Mouse (Mus musculus) adrenal gland, adult (tissue): Measurements from ENCODE around the gene H2afj.

ENCODE experiments used
- DNase-seq, 2 experiments: peaks; one replicate each; pipeline ENCODE4 v3.0.0; 2022 to 2023; ENCODE audit warnings: low spot score in 1 of 2; ENCODE audit not compliant: inconsistent age in 2 of 2

The H2afj gene

DNA sequence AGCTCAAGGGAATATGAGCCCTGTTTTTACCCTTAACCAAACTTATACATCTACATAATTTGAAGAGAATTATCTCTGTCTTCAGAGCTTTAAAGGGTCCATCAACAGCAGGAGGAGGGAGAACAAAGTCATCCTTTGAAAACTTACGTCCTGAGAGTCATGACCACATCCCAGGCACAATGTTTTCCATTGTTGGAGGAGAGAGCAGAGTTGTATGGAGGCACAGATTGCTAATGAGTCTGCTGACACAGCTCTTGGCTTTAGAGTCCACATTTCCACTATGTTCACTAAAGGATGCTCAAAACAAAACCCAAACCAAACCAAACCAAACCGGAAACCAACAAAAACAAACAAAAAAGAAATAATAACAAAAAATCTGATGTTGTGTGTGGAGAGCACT, 36.9 kb downstream of the H2afj start:
- DNase-seq = no peak

GRCm38 (mm10) chr6:136845706-136846480, 37.8 kb downstream of the H2afj start:
- DNase-seq = no peak

DNA sequence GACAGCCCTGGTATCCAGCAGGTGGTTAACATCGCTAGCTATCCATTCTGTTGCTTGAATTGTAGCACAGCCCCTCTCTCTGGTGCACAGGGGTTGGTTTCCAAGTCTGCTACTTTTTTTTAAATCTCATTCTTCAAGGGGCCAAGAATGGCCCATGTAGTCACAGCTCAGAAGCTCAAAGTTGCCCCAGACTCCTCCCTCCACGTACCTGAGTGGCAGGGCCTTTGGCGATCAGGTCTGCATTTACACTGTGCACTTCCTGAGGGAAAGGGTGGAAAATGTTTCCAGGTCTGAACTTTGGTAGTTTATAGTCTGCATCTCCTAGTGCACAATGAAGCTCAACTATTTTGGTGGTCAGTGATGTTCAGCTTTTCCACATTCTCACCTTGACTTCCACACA, 39.2 kb downstream of the H2afj start:
- no peak for DNase-seq

DNA sequence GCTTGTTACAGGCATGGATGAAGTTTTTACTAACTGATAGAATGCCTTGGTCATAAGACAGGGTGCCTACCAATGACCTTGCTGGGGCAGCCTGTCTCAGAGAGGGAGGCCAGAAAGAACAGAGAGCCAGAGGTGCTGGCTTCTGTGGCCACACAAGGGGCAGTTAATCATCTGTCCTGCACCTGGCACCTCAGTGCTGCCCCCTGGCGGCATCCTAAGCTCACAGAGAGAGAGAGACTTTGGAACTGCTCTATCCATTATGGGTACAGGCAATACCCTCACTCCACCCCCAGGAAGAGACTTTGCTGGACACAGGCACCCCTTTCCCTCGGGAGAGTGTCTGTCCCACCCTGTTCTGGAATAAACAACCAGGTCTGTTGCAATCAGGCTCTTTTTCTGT, 39.7 kb downstream of the H2afj start:
- DNase-seq = peak; percentile 50 to 81

- DNase-seq = no peak
Measured at GRCm38 (mm10) chr6:136848399-136848798, 40.4 kb downstream of the H2afj start.

- DNase-seq = no peak
Measured at GRCm38 (mm10) chr6:136848971-136849370, 40.9 kb downstream of the H2afj start.

GRCm38 (mm10) chr6:136850267-136850666, 42.2 kb downstream of the H2afj start:
- no peak for DNase-seq

DNA sequence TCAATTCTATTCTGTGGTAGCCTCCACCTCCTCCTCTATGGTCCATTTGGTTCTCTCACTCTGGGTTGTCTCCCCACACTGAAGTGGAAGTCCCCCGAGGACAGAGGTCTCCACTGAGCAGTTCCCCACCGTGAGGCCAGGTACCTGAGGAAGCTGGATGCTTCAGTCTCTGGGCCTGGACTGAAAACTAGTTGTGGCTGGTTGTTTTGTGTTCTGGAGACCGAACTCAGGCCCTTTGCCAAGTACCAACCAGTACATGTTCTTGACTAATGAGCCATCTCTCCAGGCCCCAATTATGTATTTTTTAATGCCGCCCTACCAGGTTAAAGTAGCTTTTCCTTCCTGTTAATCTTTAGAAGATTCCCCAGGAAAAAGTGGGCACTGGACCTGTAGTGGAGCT, 44.3 kb downstream of the H2afj start:
- DNase-seq = no peak

DNA sequence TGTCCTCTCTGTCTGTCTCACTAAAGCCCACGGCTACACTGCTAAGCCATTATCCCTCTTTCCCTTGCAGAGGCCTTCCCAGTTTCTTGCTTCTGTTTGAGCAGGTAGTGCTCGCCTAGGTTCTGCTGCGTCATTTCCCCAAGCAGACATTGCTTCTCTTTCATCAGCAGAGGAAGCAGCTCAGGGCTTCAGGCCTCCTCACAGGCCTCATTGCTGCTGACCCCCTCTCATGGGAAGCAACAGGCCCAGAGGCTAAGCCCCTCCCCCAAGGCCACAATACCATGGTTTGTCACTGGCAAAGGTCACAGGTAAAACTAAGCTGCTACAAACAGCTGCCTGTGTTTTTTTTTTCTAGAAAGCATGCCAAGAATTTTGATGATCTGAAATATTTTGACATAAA, 44.7 kb downstream of the H2afj start:
- peak in 1 of 2 experiments; percentile 29 for DNase-seq

DNA sequence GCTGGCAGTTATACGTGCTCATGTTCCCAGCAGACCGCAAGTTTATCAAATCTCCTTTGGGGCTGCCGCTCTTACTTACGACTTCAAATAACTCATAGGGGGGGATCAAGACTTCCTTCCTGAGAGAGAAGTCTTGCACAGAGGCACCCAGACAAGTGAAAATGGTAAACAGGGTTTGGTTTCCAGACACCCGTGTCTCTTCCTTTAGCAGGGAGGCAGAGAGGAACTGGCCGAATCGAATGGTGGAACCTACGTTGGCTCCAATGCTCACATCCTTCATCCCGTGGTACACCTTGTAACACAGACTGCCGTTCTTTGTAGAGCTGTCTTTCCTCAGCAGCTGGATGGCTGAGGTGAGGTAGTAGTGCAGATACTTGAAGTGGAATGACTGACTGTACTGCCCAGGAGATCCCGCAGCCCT, 46.3 kb downstream of the H2afj start:
- DNase-seq = no peak

- DNase-seq = no peak
Measured at GRCm38 (mm10) chr6:136855183-136855582, 47.1 kb downstream of the H2afj start.

DNA sequence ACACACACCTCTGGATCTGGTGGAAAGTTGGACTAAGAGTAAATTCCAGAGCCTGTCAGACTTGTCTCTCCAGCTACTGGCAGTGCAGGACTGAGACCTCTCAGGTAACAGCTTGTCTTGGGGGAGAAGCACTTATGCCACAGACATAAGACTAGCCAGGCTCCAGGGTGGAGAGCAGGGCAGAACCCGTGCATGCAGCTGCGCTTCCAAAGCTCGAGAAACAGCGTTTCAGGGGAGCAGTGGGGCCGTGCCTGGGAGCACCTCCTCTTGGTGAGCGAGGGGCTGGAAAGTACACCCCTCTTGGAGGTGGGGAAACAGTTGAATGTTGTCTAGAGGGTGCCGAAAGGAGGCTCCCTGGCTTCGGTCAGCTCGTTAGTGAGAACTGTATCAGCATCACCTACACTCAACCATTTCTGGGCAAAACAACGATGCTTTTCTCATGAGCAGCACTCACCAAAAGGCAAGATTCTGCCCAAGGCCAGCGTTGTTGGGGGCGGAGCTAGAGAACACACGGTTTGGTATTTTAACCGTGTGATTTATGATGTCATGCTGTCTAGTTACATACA, 48.1 kb downstream of the H2afj start:
- peak; percentile 34 to 67 for DNase-seq

DNA sequence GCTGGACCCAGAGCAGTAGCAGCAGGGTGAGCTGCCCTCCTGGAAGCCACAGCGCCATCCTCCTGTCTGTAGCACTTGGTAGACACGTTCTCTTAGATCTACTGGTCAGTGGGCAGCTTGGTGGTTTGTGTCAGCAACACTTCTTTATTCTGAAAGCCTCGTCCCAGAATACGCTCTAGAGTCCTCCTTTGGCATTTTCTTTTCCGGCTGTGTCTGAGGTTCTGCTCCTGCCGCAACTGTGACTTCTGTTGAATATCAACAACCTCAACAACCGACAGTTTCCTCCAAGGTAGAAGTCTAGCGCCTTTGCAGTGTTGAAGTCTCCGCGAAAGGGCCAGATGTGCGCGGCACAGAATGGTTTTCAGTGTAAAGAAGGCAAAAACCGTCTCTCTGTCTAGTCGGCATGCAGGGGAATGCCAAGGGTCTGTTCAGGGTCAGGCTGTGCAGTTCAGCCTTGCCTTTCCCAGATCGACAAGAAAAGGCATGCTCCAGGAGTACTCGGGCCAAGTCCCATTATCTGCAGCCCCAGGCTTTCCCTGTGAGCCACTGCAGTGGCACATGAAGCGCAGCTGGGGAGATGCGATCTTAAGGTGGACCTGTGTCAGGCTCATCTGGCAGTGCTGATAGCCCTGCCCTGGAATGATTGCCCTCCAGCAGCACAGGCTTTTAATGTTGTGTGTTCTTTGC, 49.3 kb downstream of the H2afj start, which contains the start of gene Art4:
Gene Art4, minus strand, starts transcription at position 548 of the 687 bp plus-strand sequence.
- peak; percentile 45 to 78 for DNase-seq

GRCm38 (mm10) chr6:136857873-136858260, 49.8 kb downstream of the H2afj start:
- DNase-seq = peak in 1 of 2 experiments; percentile 51

- no peak for DNase-seq
Measured at GRCm38 (mm10) chr6:136858420-136858819, 50.4 kb downstream of the H2afj start.
